ENCODE assay signal across 22 mouse cellular contexts in the genomic region with DNA sequence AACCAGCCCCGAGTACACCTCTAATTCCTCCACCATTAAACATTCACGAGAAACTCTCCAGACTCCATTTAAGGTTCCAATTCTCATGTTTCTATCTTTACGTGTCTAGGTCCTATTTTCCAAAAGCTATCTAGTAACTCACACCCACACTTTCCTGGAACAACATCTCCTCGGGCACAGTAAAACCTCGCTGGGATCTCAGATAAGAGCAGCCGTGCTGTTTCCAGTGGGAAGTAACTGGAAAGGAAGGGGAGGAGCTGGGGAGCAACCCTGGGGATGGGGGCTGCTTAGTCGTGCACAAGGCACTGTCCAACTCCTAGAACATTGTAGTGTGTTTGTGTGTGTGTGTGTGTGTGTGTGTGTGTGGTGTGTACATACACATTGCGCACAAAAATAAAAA. TPM values are rescaled to one million over a fixed set of nuclear protein-coding genes. Genes with fewer than 3 reads are reported as not detected.
A peak's percentile ranks its signal among the peaks of the same experiment; 100 is the strongest.
DNase-seq lines count a peak whose midpoint lies in the region; ATAC-seq and TF ChIP-seq lines count a peak whose summit lies in the region.
"Had no signal": no experiment of that assay in that cellular context is flagged by ENCODE, and none has a peak within 500 bp of the region (broad histone marks: within the 10 kb centered on the region; RNA-seq: fewer than 3 reads in every experiment).

No protein-coding gene starts in this region.

- no peak for DNase-seq in gastrocnemius, adult 2 months
- no peak for DNase-seq in gastrocnemius, adult 8-10 months (ENCODE audit: low spot score in 2 of 2)
- DNase-seq in heart, postnatal 4 days = no peak
- no peak for DNase-seq in lung, postnatal 36 days
- DNase-seq in liver, postnatal 0 days = no peak
- no peak for DNase-seq in cerebellum, postnatal 14 days
- DNase-seq: adrenal gland, postnatal 14 days; cerebellum, adult 8-10 months; gastrocnemius, postnatal 14 days; kidney, postnatal 25 days; lung, postnatal 10 days; right cerebral cortex, postnatal 25 days; thymus, postnatal 14 days had no signal

- peaks cover 22% of the 10 kb centered on the region for H3K36me3 ChIP-seq in heart, embryonic 13.5 days
- H3K36me3 ChIP-seq in lung, embryonic 16.5 days (ENCODE audit: control insufficient read depth, insufficient read depth, low read length) = peaks cover 16% of the 10 kb centered on the region
- H3K36me3 ChIP-seq in liver, postnatal 0 days (replicated peaks; ENCODE audit: insufficient read depth, low read length) = peaks cover 6% of the 10 kb centered on the region; the same call in 1 of the 2 replicates
- H3K36me3 ChIP-seq: hindbrain, embryonic 15.5 days; midbrain, embryonic 15.5 days; neural tube, embryonic 12.5 days had no signal

- H3K27ac ChIP-seq in gastrocnemius, adult 2 months = 0 out of 2 replicates have a peak overlapping the region, but pooled peaks have one; percentile 28
- peak overlapping the region; percentile 93 for H3K27ac ChIP-seq in heart, embryonic 13.5 days (replicated peaks)
- H3K27ac ChIP-seq in lung, embryonic 16.5 days (ENCODE audit: low read length) = no peak overlapping the region
- H3K27ac ChIP-seq in liver, postnatal 0 days (ENCODE audit: low read depth) = no peak overlapping the region
- H3K27ac ChIP-seq: hindbrain, embryonic 15.5 days; layer of hippocampus, adult 2 months; liver, embryonic 14.5 days; midbrain, embryonic 15.5 days; neural tube, embryonic 12.5 days had no signal

- H3K9me3 ChIP-seq in heart, embryonic 13.5 days = no peaks in the 10 kb centered on the region
- no peaks in the 10 kb centered on the region for H3K9me3 ChIP-seq in lung, embryonic 16.5 days (ENCODE audit: control insufficient read depth, low read length)
- H3K9me3 ChIP-seq in liver, postnatal 0 days (ENCODE audit: low read length) = no peaks in the 10 kb centered on the region
- H3K9me3 ChIP-seq: embryonic facial prominence, embryonic 15.5 days; hindbrain, embryonic 15.5 days; midbrain, embryonic 15.5 days had no signal

- intact Hi-C loops in gastrocnemius, adult 2 months (cut with DNase I) = no loop called here

- H3K4me1 ChIP-seq in heart, embryonic 13.5 days = peaks cover 76% of the 10 kb centered on the region
- H3K4me1 ChIP-seq in lung, embryonic 16.5 days (replicated peaks; ENCODE audit: control insufficient read depth, insufficient read depth, low read length) = peaks cover 46% of the 10 kb centered on the region
- H3K4me1 ChIP-seq in liver, postnatal 0 days (ENCODE audit: insufficient read depth) = peaks cover 40% of the 10 kb centered on the region

- no peak overlapping the region for H3K4me3 ChIP-seq in gastrocnemius, adult 2 months
- peak overlapping the region; percentile 8; the same call in 1 of the 2 replicates for H3K4me3 ChIP-seq in heart, embryonic 13.5 days
- no peak overlapping the region for H3K4me3 ChIP-seq in lung, embryonic 16.5 days (ENCODE audit: low read length)
- H3K4me3 ChIP-seq in liver, postnatal 0 days (ENCODE audit: low read depth, low read length) = no peak overlapping the region
- H3K4me3 ChIP-seq: hindbrain, embryonic 15.5 days; layer of hippocampus, adult 2 months; midbrain, embryonic 15.5 days; neural tube, embryonic 12.5 days had no signal

- WGBS in heart, embryonic 13.5 days = 34% methylated on average over 8 of the region's 8 CpGs
- WGBS in lung, embryonic 16.5 days = 63% methylated on average over 8 of the region's 8 CpGs
- WGBS in liver, postnatal 0 days (ENCODE audit: insufficient replicate concordance) = 45% methylated on average over 8 of the region's 8 CpGs

- peak; percentile 30; the same call in 1 of the 2 replicates for TF ChIP-seq EP300 in liver, postnatal 0 days (IDR thresholded peaks at IDR 0.05; ENCODE audit: low read depth)

- ATAC-seq in heart, embryonic 13.5 days (ENCODE audit: extremely low read depth, insufficient number of reproducible peaks, low FRiP score, low TSS enrichment) = no peak
- no peak for ATAC-seq in lung, embryonic 16.5 days (ENCODE audit: low read depth)
- ATAC-seq in liver, postnatal 0 days = no peak
- ATAC-seq: forebrain, embryonic 14.5 days; midbrain, embryonic 15.5 days had no signal

- TF ChIP-seq CTCF in gastrocnemius, adult 2 months (IDR thresholded peaks at IDR 0.05) = no peak
- TF ChIP-seq CTCF in liver, postnatal 0 days (IDR thresholded peaks at IDR 0.05; ENCODE audit: low read depth) = no peak

- H3K9ac ChIP-seq in heart, embryonic 13.5 days = peak overlapping the region; percentile 15; the same call in 1 of the 2 replicates
- H3K9ac ChIP-seq in lung, embryonic 16.5 days (ENCODE audit: low read length) = no peak overlapping the region
- H3K9ac ChIP-seq in liver, postnatal 0 days (replicated peaks) = no peak overlapping the region
- H3K9ac ChIP-seq: embryonic facial prominence, embryonic 15.5 days; hindbrain, embryonic 15.5 days; liver, embryonic 14.5 days; midbrain, embryonic 15.5 days; neural tube, embryonic 12.5 days had no signal

- no peaks in the 10 kb centered on the region for H3K27me3 ChIP-seq in heart, embryonic 13.5 days (replicated peaks)
- no peaks in the 10 kb centered on the region for H3K27me3 ChIP-seq in lung, embryonic 16.5 days (ENCODE audit: control insufficient read depth, insufficient read depth, low read depth, low read length)
- H3K27me3 ChIP-seq in liver, postnatal 0 days (ENCODE audit: insufficient read depth, low read length) = no peaks in the 10 kb centered on the region
- H3K27me3 ChIP-seq: midbrain, embryonic 15.5 days had no signal

- H3K4me2 ChIP-seq in heart, embryonic 13.5 days = peak overlapping the region; percentile 87
- H3K4me2 ChIP-seq in lung, embryonic 16.5 days (ENCODE audit: low read depth, low read length) = peak overlapping the region; percentile 78
- no peak overlapping the region for H3K4me2 ChIP-seq in liver, postnatal 0 days (ENCODE audit: low read depth, low read length)

RNA-seq across cellular contexts. Expression of gene Ralb, which starts 2.7 kb away (rescaled TPM):
- total RNA-seq in gastrocnemius, adult 2 months (2021) = 1 to 10 TPM; 6.7 to 7.8 TPM
- total RNA-seq in gastrocnemius, adult 8-10 months (2022) = 1 to 10 TPM; 6.2 to 9.9 (median 7.0) TPM
- 154 and 158 TPM in 2 replicates for polyA plus RNA-seq in heart, embryonic 13.5 days (2015; fragmentation: Nextera tagmentation; extraction: Ambion mirVana)
- total RNA-seq in heart, postnatal 4 days (2021) = 10 to 100 TPM; 59.2 to 62.2 TPM
- polyA plus RNA-seq in lung, embryonic 16.5 days (2015; fragmentation: Nextera tagmentation; extraction: Ambion mirVana) = 252 TPM in 2 replicates
- 30.9 and 31.8 TPM in 2 replicates for polyA plus RNA-seq in liver, postnatal 0 days (2015; fragmentation: Nextera tagmentation; extraction: Ambion mirVana)

RNA-seq across cellular contexts. Expression of gene Tmem185b, which starts 24.1 kb away (rescaled TPM):
- 1 to 10 TPM; 3.4 to 5.9 TPM for total RNA-seq in gastrocnemius, adult 2 months (2021)
- total RNA-seq in gastrocnemius, adult 8-10 months (2022) = 1 to 10 TPM; 3.4 to 6.5 (median 4.9) TPM
- polyA plus RNA-seq in heart, embryonic 13.5 days (2015; fragmentation: Nextera tagmentation; extraction: Ambion mirVana) = 22.1 and 24.2 TPM in 2 replicates
- total RNA-seq in heart, postnatal 4 days (2021) = 10 to 100 TPM; 20.2 to 20.6 TPM
- polyA plus RNA-seq in lung, embryonic 16.5 days (2015; fragmentation: Nextera tagmentation; extraction: Ambion mirVana) = 30.6 and 32.7 TPM in 2 replicates
- 11.0 and 12.7 TPM in 2 replicates for polyA plus RNA-seq in liver, postnatal 0 days (2015; fragmentation: Nextera tagmentation; extraction: Ambion mirVana)

Comparison
In these comparisons a context has a peak if more than half of its experiments do, and no peak if none do; other contexts are left out.
1. H3K27ac ChIP-seq: peak in gastrocnemius, adult 2 months (single experiment) and heart, embryonic 13.5 days (single experiment); none in lung, embryonic 16.5 days (single experiment) and liver, postnatal 0 days (single experiment).
2. RNA of gene Ralb, which starts 2.7 kb away (total RNA-seq): 59.2 to 62.2 TPM in heart, postnatal 4 days; 6.7 to 7.8 TPM in gastrocnemius, adult 2 months and 6.2 to 9.9 TPM in gastrocnemius, adult 8-10 months; every median in the first group is over 4 times any median in the second.